Mouse (Mus musculus) right cerebral cortex, adult 18-20 months (tissue): ENCODE data around the gene Rbbp7.
"Not testable (repeated sequence)": the region's sequence is repeated elsewhere in the genome, so short reads cannot be mapped to it uniquely, and the experiment has no call there.

ENCODE experiments used
- DNase-seq: peaks from one replicate; pipeline ENCODE4 v3.0.0; 2022; ENCODE audit warnings: mixed read lengths

The Rbbp7 gene

GRCm38 (mm10) chrX:162760115-162760942, at the start of gene Rbbp7:
Gene Rbbp7, plus strand, starts transcription at chrX:162760402.
- DNase-seq: peak; percentile 92

GRCm38 (mm10) chrX:162717837-162718236, 42.4 kb upstream of the Rbbp7 start:
- peak; percentile 37 for DNase-seq

DNA sequence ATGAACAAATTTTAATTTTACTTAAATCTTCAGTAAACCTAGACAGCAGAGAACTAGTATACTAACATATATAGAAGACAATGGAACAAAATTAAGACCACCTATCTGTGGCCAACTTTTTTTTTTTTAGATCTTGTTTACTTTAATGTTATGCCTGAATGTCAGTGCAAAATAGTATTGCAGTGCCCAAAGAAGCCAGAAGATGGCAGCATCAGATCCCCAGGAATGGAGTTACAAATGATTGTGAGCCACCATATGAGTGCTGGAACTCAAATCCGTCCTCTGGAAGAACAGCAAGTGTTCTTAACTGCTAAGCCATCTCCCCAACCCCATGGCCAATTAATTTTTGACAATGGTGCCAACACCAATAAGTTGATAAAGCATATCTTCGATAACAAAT, 40.6 kb upstream of the Rbbp7 start:
- DNase-seq: no peak

DNA sequence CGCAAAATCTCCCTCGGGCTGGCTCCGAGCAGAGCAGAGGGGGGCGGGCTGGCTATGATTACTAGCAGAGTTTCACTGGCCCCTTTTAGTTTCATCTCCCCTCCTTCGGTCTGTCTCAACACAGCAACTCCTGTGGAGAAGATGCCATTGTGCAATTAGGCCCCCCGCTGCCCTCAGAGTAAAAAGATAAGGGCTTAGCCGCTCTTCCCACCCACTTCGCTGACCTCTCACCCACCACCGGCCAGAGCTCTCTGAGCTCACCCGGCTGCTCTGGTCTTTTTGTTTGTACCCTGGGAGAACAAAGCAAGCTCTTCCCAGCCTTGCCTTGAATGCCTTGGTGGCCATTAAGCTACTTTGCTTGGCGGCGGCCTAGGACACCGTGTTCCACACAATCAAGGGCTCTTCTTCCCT, 32.8 kb upstream of the Rbbp7 start:
- DNase-seq: no peak

DNA sequence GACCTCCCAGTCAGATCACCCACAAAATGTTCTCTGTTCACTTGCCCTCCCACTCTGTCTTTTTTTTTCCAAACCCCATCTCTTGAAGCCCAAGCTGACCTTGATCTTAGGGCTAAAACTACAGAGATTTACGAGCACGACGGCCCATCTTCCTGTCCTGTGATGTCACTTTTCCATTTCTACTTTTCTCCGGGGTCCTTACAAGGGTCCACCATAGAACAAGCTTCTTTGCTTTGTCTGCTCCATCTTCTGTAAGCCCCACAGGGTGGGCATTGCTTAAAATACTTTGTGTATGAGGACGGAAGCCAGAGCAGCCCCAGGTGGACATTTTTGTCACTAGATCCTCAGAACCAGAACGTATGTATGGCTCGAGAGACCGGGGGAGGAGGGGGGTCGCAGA, 32.4 kb upstream of the Rbbp7 start:
- no peak for DNase-seq

DNA sequence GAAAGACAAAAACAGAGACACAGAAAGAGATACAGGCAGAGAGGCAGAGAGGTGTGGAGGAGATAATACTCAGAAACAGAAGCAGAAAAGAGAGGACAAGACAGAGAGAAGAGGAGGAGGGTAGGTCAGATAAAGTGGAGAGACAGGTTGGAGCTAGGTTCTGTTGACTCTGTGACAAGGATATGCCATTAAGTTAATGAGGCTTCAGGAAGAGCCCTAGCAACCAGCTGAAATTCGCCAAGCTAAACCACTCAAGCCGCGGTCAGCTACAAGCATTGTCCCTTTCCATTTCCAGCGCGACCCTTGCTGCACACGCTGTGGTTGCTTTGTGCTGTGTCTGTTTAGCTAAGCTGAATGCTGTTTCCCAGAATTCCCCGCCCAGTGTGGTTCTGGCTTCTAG, 32.0 kb upstream of the Rbbp7 start:
- DNase-seq: no peak

DNA sequence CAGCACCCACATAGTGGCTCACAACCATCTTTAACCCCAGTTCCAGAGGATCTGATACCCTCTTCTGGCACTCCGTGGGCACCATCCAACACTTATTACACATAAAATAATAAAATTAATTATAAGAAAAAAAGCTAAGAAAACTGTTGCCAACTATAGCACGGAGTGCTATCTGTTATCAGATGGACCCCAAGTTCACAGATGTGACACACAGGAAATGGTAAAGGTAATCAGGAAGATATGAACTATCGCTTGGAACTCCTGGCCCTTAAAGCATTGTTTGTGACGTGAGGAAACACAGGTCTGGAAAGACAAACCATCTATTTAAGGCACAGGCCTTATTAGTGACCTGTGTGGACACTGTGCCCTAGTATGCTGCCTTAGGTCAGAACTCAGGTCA, 30.2 kb upstream of the Rbbp7 start:
- DNase-seq: no peak

DNA sequence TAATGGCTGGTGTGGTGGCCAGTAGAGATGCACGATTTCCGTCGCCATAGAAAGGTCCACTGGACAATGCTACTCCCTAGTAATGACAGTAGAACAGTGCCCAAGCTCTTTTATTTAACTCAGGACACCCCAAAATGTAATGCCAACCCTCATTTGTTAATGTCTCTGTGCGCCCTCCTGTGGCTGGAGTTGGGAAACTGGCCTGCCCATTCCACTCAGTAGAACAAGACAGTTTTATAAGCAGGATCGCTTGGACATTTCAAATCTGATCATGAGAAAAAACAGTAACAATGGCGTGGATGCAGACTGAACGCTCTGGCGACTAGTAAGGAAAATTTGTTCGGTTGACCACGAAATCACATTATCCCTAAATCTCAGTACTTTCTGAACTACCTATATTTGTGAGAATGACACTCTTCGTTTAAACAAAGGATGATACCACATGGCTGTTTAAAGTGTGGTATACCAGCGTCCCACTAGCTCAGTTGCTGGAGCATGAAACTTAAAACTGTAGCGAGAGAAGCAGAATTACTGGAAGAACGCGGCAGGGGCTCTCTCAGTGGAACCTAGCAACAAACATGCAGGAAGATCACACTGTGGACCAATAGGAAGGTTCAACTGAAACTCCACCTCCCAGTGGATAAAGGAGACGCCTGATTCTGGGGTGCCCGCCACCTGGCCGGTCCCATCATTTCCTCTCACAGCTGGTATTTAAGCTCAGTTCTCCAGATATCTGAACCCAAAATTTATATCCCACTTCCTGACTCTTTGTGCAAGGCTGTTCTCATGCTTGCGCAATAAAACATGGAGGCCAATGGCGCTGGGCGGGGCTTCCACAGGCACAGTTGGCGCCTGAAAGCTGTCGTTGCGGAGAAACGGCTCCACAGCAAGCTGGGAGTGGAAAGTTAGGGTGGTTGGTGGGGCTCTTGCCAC, 24.9 kb upstream of the Rbbp7 start:
- peak; percentile 66 for DNase-seq

DNA sequence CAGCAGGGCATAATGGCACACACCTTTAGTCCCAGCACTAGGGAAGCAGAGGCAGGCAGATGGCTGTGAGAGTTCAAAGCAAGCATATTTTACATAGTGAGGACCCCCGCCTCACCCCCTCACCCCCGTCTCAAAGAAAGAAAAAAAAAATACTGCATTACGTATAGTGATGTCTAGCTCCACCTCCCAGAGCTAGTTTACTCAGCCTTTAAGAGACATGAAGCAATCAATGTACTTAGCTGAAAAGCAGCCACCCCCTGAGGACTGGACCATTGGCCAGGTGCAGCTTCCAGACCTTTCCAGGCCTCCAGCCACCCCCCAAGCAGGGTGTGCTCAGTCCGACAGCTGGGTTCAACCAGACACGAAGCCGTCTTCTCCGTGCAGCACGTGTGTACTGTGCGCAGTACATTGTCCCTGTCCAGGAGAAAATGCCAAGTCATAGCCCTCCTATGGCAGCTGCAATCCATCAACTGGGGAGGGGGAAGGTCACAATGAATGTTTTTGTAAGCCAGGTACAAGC, 24.0 kb upstream of the Rbbp7 start:
- no peak for DNase-seq

GRCm38 (mm10) chrX:162748696-162749420, 11.3 kb upstream of the Rbbp7 start:
- DNase-seq: no peak

DNA sequence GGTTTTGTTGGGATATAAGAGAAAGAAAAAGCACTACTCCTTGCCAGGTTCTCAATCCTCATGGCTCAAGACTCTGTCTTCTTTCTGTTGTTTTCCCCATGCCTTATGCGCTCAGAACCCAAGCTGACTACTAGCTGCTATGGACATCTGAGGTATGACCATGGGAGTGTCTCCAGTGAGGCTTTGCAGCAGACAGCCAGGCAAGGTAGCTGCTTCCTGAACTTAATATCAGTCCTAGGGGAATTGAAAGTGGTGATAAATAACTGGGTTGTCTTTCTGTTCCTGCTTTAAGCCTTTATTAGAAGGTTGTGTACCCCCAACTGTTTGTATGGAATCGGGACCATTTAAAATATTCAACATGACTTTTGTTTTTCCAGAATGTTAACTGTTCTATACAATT, 7.8 kb upstream of the Rbbp7 start:
- DNase-seq: no peak

DNA sequence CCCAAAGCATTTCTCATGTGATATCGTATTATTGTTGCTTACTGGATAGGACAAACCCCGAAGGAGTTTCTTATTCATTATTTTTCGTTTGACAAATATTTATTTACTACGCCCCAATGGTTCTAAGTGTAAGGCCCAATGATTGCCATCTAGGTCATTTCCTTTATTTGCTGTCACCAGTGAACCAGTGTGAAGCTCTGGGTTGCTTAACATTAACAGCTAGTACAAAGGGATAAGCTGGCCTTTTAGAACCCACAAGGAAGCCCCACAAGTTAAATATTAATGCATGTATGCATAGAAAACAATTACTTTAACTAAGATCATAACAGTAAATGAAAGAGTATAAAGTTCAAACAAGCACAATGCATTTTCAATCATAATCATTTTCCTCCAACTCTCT, 5.9 kb upstream of the Rbbp7 start:
- DNase-seq: no peak

GRCm38 (mm10) chrX:162756058-162756457, 4.1 kb upstream of the Rbbp7 start:
- DNase-seq: no peak

DNA sequence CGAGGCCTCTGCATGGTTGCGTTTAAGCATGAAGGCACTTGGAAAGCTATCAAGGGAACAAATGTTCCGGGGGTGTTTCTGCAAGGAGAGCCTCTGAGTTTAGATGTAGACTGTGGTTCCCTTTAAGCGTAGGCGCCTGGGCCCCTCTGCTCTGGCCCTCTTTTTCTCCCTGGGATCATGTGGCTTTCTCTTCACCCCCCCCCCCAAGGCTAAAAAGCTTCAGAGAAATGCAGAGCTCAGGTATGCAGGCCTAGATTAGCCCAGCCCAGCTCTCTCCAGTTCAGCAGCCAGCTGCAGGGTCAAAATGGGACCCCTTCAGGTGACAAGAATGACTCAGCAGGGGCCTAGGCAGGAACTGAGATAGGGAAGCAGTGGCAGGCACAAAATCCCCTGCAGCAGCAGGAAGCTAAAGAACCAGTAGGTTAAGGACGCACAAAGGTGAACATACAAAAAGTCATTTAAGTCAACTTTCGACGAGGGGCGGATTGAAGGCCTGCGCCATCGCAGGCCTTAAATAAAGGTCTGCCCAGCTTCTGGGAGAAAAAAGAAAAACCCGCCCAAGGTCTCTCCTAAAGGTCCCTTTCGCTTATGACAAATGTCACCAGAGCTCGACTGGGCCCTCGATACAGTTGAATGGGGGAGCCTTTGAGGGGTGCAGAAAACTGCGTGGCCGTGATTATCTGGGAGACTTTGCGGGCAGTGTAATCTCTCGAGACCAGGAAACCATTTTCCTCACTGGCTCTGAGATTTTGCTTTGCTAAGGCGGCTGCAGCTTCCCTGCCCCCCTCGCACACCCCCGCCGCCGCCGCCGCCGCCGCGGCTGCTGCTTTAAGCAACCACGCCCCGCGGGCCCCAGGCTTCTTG, 719 bp upstream of the Rbbp7 start:
- DNase-seq: peak; percentile 58

DNA sequence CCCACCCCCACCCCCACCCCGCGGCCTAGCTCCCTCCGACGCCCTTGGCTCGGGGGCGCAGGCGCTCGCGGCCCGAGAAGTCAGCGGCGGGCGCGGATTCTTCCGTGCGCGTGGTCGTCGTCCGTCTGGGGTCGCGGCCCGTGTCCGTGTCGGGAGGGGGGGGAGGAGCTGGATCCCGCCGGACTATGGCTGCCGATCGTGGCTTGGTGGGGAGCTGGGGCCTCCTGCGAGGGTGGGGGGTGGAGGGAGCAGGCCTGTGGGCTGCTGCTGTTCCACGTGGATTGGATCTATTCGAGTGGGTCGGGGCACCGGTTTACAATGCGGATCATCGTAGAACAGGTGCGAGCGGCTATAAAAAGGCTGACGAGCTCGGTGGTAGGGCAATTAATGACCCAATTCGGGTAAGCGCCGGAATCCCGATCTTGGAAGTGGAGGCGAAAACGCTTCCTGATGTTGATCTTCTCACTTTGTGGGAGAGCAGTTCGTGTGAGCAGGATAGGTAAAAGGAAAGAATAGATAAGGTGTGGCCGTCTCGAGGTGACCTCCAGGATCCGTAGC, 835 bp downstream of the Rbbp7 start:
- DNase-seq: peak; percentile 7

- no peak for DNase-seq
Observed at GRCm38 (mm10) chrX:162761716-162762395, 1.7 kb downstream of the Rbbp7 start.

DNA sequence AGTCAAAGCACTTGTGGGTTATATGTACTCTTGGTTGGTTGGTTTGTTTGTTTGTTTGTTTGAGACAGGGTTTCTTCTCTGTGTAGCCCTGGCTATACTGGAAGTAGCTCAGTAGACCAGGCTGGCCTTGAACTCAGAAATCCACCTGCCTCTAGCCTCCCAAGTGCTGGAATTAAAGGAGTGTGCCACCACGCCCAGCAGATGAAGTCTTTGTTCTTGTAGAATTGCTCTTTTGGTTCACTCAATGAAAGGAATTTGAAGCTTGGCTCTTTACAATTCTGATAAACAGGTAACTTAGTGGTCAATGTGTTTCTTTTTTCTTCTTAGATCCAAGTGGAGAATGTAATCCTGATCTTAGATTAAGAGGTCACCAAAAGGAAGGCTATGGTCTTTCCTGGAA, 10.5 kb downstream of the Rbbp7 start:
- DNase-seq: no peak

DNA sequence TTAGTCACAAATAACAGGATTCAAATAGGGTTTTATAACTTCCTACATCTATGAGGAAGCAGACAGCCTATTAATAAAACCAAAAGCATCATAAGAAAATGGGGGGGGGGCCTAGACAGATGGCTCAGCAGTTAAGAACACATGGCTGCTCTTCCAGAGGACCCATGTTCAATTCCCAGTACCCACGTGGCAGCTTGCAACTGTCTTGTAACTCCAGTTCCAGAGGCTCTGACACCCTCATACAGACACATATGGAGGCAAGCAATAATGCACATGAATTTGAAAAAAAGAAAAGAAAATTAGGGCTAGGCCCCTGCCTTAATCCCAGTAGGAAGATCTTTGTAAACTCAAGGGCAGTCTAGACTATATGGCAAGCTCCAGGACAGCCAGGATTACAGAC, 28.2 kb downstream of the Rbbp7 start:
- DNase-seq: no peak

DNA sequence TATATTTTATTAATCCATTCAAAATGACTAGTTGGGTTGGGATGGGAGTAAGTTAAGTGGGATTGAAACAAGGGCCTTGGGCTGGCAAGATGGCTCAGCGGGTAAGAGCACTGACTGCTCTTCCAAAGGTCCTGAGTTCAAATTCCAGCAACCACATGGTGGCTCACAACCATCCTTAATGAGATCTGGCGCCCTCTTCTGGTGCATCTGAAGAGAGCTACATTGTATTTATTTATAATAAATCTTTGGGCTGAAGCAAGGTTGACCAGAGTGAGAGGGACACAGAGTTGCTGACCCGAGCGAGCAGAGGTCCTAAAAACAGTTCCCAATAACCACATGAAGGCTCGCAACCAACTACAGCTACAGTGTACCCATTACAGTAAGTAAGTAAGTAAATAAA, 31.2 kb downstream of the Rbbp7 start:
- not testable (repeated sequence) for DNase-seq

GRCm38 (mm10) chrX:162800371-162800770, 40.2 kb downstream of the Rbbp7 start:
- DNase-seq: peak; percentile 21

DNA sequence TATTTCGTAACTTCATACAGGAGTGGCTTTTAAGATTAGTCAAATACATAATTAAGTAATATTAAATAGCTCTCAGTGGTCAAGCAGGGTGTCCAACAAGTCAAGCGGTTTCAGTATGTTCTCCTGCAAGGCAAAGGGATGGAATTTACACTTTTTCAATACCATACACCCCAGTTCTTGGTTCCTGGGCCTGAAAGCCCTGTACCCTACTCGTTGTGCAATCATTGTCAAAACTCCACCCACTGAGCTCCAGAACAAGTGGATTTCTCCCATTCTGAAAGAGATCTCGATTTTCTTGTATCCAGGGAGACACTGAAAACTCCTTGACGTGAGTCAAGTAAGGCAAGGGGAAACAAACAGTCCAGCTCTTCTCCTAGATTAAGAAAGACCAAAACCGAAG, 67.8 kb downstream of the Rbbp7 start:
- DNase-seq: peak; percentile 4
